Mouse (Mus musculus): Measurements from ENCODE around the gene Myt1.

DNA sequence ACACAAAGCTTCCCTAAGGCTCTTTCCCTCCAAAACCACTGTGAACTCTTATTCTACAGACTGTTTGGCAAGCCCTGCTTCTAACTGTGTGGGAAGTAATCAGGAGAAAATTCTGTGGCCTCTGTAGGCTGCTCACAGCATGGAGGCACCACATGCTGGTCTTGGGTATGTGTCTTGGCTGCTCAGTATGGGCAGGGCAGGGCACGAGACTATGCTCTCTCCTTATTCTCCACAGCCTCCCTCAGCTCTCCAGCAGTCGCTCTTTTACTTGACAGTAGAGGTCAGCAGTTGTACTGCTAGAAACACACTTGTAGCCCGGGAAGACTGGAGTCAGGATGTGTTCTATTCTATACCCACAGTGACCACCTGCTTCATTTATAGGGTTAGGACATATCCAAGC lies 43.1 kb upstream of the Myt1 start:
- TF ChIP-seq CTCF (IDR thresholded peaks at IDR 0.05) (no peak), EP300 (IDR thresholded peaks at IDR 0.05) (no peak)

All from lung, postnatal 0 days (tissue).